Mouse (Mus musculus) bone marrow, adult 2 months (tissue): ENCODE measurements at regions not wholly inside any gene's neighbourhood (a gene's known extent, or its start where the extent isn't known, plus 50 kb on each side); places are given as distances from the start of the nearest gene placed in this dataset.

ENCODE experiments used
- H3K27ac ChIP-seq: fragments of 200-500 bp; 2 replicates; pipeline ENCODE4 v1.5.1; 2012; ENCODE audit warnings: low read depth, mild to moderate bottlenecking, control low read depth, inconsistent platforms, low read length; ENCODE audit not compliant: control insufficient read depth, poor library complexity, insufficient read depth
- H3K4me1 ChIP-seq: fragments of 200-500 bp; 2 replicates; pipeline ENCODE4 v1.6.1; 2011; ENCODE audit warnings: low read length; ENCODE audit not compliant: control insufficient read depth, insufficient read depth
- H3K4me3 ChIP-seq: fragments of 200-500 bp; replicated peaks from 2 replicates; pipeline ENCODE3; 2011; ENCODE audit warnings: mild to moderate bottlenecking, low read depth, low read length, control low read depth; ENCODE audit not compliant: control insufficient read depth
- CTCF ChIP-seq: fragments of 200-500 bp; IDR thresholded peaks from 2 replicates; pipeline ENCODE4 v1.5.1; 2011; ENCODE audit warnings: low read length, control low read depth; ENCODE audit not compliant: control insufficient read depth, insufficient read depth
- POLR2A ChIP-seq: fragments of 200-500 bp; IDR thresholded peaks from 2 replicates; pipeline ENCODE4 v1.6.1; 2011; ENCODE audit warnings: low read depth, mild to moderate bottlenecking, control low read depth, low read length, borderline replicate concordance; ENCODE audit not compliant: control insufficient read depth
- WGBS: fragments of 180-500 bp; shearing (Covaris S2); methylation state at CpG from one replicate; pipeline ENCODE4 v1.1.7; 2018; 5-methylcytosine and 5-hydroxymethylcytosine counted together

GRCm38 (mm10) chr16:77237631-77238357, 224.3 kb downstream of the Usp25 start:
- WGBS: 71% methylated on average over 7 of the region's 7 CpGs
- Histone ChIP-seq H3K27ac (no peak overlapping the region), H3K4me3 (no peak overlapping the region), H3K4me1 (no peaks in the 10 kb centered on the region)
- no peak for TF ChIP-seq POLR2A
- TF ChIP-seq CTCF: no peak

- H3K4me3 ChIP-seq: no peak overlapping the region
- WGBS: 69% methylated on average over 2 of the region's 2 CpGs
- TF ChIP-seq POLR2A: no peak
- no peak for TF ChIP-seq CTCF
- H3K27ac ChIP-seq: no peak overlapping the region
- H3K4me1 ChIP-seq: no peaks in the 10 kb centered on the region
Observed at GRCm38 (mm10) chr16:77237272-77237603, 223.7 kb downstream of the Usp25 start.

GRCm38 (mm10) chr16:77236509-77237271, 223.2 kb downstream of the Usp25 start:
- WGBS: 34% methylated on average over 13 of the region's 13 CpGs

GRCm38 (mm10) chr16:77236021-77236420, 222.5 kb downstream of the Usp25 start:
- H3K27ac ChIP-seq: no peak overlapping the region
- H3K4me1 ChIP-seq: no peaks in the 10 kb centered on the region
- TF ChIP-seq CTCF: no peak
- no peak for TF ChIP-seq POLR2A
- WGBS: 89% methylated on average over 4 of the region's 4 CpGs
- H3K4me3 ChIP-seq: no peak overlapping the region

More at GRCm38 (mm10) chr16:77236509-77237271, 223.2 kb downstream of the Usp25 start:
- TF ChIP-seq POLR2A (no peak), CTCF (no peak)
- Histone ChIP-seq H3K27ac (no peak overlapping the region), H3K4me1 (no peaks in the 10 kb centered on the region), H3K4me3 (no peak overlapping the region)

- TF ChIP-seq POLR2A (no peak), CTCF (no peak)
Observed at GRCm38 (mm10) chr16:77235449-77235848, 221.9 kb downstream of the Usp25 start.

More at GRCm38 (mm10) chr16:77235449-77235848, 221.9 kb downstream of the Usp25 start:
- 87% methylated on average over 5 of the region's 5 CpGs for WGBS
- Histone ChIP-seq H3K4me3 (no peak overlapping the region), H3K4me1 (no peaks in the 10 kb centered on the region), H3K27ac (no peak overlapping the region)
